Mouse (Mus musculus) lung, postnatal 0 days (tissue): ENCODE measurements around the gene Eif4e.

Experiments
- CTCF ChIP-seq: IDR thresholded peaks from 2 replicates; pipeline ENCODE4 v1.5.1; 2016; ENCODE audit warnings: antibody characterized with exemption, mild to moderate bottlenecking
- EP300 ChIP-seq: IDR thresholded peaks from 2 replicates; pipeline ENCODE4 v1.6.1; 2016; ENCODE audit warnings: antibody characterized with exemption, mild to moderate bottlenecking, control low read depth

- no peak for TF ChIP-seq CTCF
- no peak for TF ChIP-seq EP300
Observed at GRCm38 (mm10) chr3:138546678-138547077, 20.7 kb downstream of the Eif4e start.
